Comparison of ENCODE assay signal across 8 mouse cellular contexts in genomic region chr1:177702481-177703146, GRCm38 (mm10). TPM values are rescaled to one million over a fixed set of nuclear protein-coding genes. Genes with fewer than 3 reads are reported as not detected.
DNase-seq lines count a peak whose midpoint lies in the region; ATAC-seq and TF ChIP-seq lines count a peak whose summit lies in the region.

No protein-coding gene starts in this region.

- H3K36me3 ChIP-seq in E14TG2a.4 (ENCODE audit: insufficient read depth, low read length), result no peaks in the 10 kb centered on the region
- H3K36me3 ChIP-seq in forebrain, embryonic 12.5 days (replicated peaks), result no peaks in the 10 kb centered on the region
- no peaks in the 10 kb centered on the region for H3K36me3 ChIP-seq in heart, postnatal 0 days (replicated peaks; ENCODE audit: control insufficient read depth, insufficient read depth, low read length)
- no peaks in the 10 kb centered on the region for H3K36me3 ChIP-seq in liver, postnatal 0 days (replicated peaks; ENCODE audit: insufficient read depth, low read length)
- H3K36me3 ChIP-seq in neural tube, embryonic 13.5 days, result no peaks in the 10 kb centered on the region

- TF ChIP-seq CTCF in E14TG2a.4 (conservative IDR thresholded peaks at IDR 0.05; ENCODE audit: low read length), result peak; percentile 59
- peak; percentile 67 for TF ChIP-seq CTCF in heart, postnatal 0 days (IDR thresholded peaks at IDR 0.05; ENCODE audit: low read depth)
- peak; percentile 75 for TF ChIP-seq CTCF in liver, postnatal 0 days (IDR thresholded peaks at IDR 0.05; ENCODE audit: low read depth)

- H3K4me3 ChIP-seq in E14TG2a.4 (replicated peaks; ENCODE audit: low read length), result peak overlapping the region; percentile 58
- H3K4me3 ChIP-seq in forebrain, embryonic 12.5 days (replicated peaks), result peak overlapping the region; percentile 40
- peak overlapping the region; percentile 54 for H3K4me3 ChIP-seq in heart, postnatal 0 days (ENCODE audit: low read depth, low read length)
- H3K4me3 ChIP-seq in liver, postnatal 0 days (ENCODE audit: low read depth, low read length), result peak overlapping the region; percentile 45
- peak overlapping the region; percentile 44 for H3K4me3 ChIP-seq in neural tube, embryonic 13.5 days

- DNase-seq in c-Kit-positive CD71-positive TER-119-positive erythroid progenitor cells, embryonic 14.5 days (ENCODE audit: low spot score), result peak; percentile 50
- peak; percentile 61 for DNase-seq in heart, postnatal 0 days (ENCODE audit: low spot score)
- DNase-seq in kidney, postnatal 36 days, result peak; percentile 60 to 83
- peak; percentile 76 for DNase-seq in liver, postnatal 0 days
- DNase-seq in telencephalon, adult 2 months (ENCODE audit: low read depth, low spot score), result peak; percentile 74

- no peak overlapping the region for H3K27ac ChIP-seq in forebrain, embryonic 12.5 days
- H3K27ac ChIP-seq in heart, postnatal 0 days (ENCODE audit: low read depth), result no peak overlapping the region
- H3K27ac ChIP-seq in liver, postnatal 0 days (ENCODE audit: low read depth), result no peak overlapping the region
- 0 out of 2 replicates have a peak overlapping the region, but pooled peaks have one; percentile 23 for H3K27ac ChIP-seq in neural tube, embryonic 13.5 days (replicated peaks)

- TF ChIP-seq EP300 in heart, postnatal 0 days (IDR thresholded peaks at IDR 0.05; ENCODE audit: low read depth), result no peak
- TF ChIP-seq EP300 in liver, postnatal 0 days (IDR thresholded peaks at IDR 0.05; ENCODE audit: low read depth), result no peak

- no peaks in the 10 kb centered on the region; the same call in 1 of the 2 replicates for H3K4me1 ChIP-seq in E14TG2a.4 (replicated peaks; ENCODE audit: low read depth, low read length)
- H3K4me1 ChIP-seq in forebrain, embryonic 12.5 days, result peaks cover 5% of the 10 kb centered on the region
- no peaks in the 10 kb centered on the region for H3K4me1 ChIP-seq in heart, postnatal 0 days (ENCODE audit: control insufficient read depth, insufficient read depth)
- no peaks in the 10 kb centered on the region; the same call in 1 of the 2 replicates for H3K4me1 ChIP-seq in liver, postnatal 0 days (ENCODE audit: insufficient read depth)
- H3K4me1 ChIP-seq in neural tube, embryonic 13.5 days (replicated peaks), result peaks cover 8% of the 10 kb centered on the region

- WGBS in forebrain, embryonic 12.5 days, result 1% methylated on average over 15 of the region's 15 CpGs
- WGBS in heart, postnatal 0 days, result under 1% methylated on average over 15 of the region's 15 CpGs
- WGBS in liver, postnatal 0 days (ENCODE audit: insufficient replicate concordance), result 3% methylated on average over 15 of the region's 15 CpGs
- under 1% methylated on average over 15 of the region's 15 CpGs for WGBS in neural tube, embryonic 13.5 days

- ATAC-seq in forebrain, embryonic 12.5 days (ENCODE audit: low FRiP score), result peak; percentile 76
- peak; percentile 73 for ATAC-seq in heart, postnatal 0 days (ENCODE audit: insufficient read depth, low read depth)
- peak; percentile 59; the same call in 1 of the 2 replicates for ATAC-seq in liver, postnatal 0 days
- ATAC-seq in neural tube, embryonic 13.5 days (ENCODE audit: low read depth), result peak; percentile 91

- H3K9ac ChIP-seq in forebrain, embryonic 12.5 days, result peak overlapping the region; percentile 56
- peak overlapping the region; percentile 44 for H3K9ac ChIP-seq in heart, postnatal 0 days (replicated peaks; ENCODE audit: low read depth, low read length)
- H3K9ac ChIP-seq in liver, postnatal 0 days (replicated peaks), result peak overlapping the region; percentile 39
- peak overlapping the region; percentile 67 for H3K9ac ChIP-seq in neural tube, embryonic 13.5 days

- no peaks in the 10 kb centered on the region for H3K9me3 ChIP-seq in E14TG2a.4 (ENCODE audit: low read length)
- no peaks in the 10 kb centered on the region for H3K9me3 ChIP-seq in forebrain, embryonic 12.5 days
- H3K9me3 ChIP-seq in heart, postnatal 0 days (replicated peaks; ENCODE audit: control insufficient read depth, low read length), result no peaks in the 10 kb centered on the region
- H3K9me3 ChIP-seq in liver, postnatal 0 days (ENCODE audit: low read length), result no peaks in the 10 kb centered on the region
- H3K9me3 ChIP-seq in neural tube, embryonic 13.5 days, result no peaks in the 10 kb centered on the region

- H3K4me2 ChIP-seq in forebrain, embryonic 12.5 days, result peak overlapping the region; percentile 80
- peak overlapping the region; percentile 94 for H3K4me2 ChIP-seq in heart, postnatal 0 days (ENCODE audit: low read depth, low read length)
- H3K4me2 ChIP-seq in liver, postnatal 0 days (ENCODE audit: low read depth, low read length), result peak overlapping the region; percentile 87
- H3K4me2 ChIP-seq in neural tube, embryonic 13.5 days, result peak overlapping the region; percentile 82

- peaks cover 30% of the 10 kb centered on the region for H3K27me3 ChIP-seq in E14TG2a.4 (ENCODE audit: insufficient read depth, low read length)
- peaks cover 12% of the 10 kb centered on the region; the same call in 1 of the 2 replicates for H3K27me3 ChIP-seq in forebrain, embryonic 12.5 days
- no peaks in the 10 kb centered on the region for H3K27me3 ChIP-seq in heart, postnatal 0 days (ENCODE audit: control insufficient read depth, insufficient read depth, low read length)
- H3K27me3 ChIP-seq in liver, postnatal 0 days (ENCODE audit: insufficient read depth, low read length), result no peaks in the 10 kb centered on the region
- H3K27me3 ChIP-seq in neural tube, embryonic 13.5 days, result no peaks in the 10 kb centered on the region

RNA-seq across cellular contexts. Expression of gene 1700016C15Rik, which starts 27.0 kb away (rescaled TPM):
- 0.27 TPM in 1 of 2 replicates, not detected in the other for polyA plus RNA-seq in forebrain, embryonic 12.5 days (2016; fragmentation: Nextera tagmentation; extraction: Ambion mirVana)
- not detected in 2 replicates for total RNA-seq in heart, postnatal 0 days (2014; rRNA removed; ENCODE audit: low replicate concordance)
- polyA plus RNA-seq in heart, postnatal 0 days (2015; fragmentation: Nextera tagmentation; extraction: Ambion mirVana), result not detected in 2 replicates
- polyA plus RNA-seq in liver, postnatal 0 days (2015; fragmentation: Nextera tagmentation; extraction: Ambion mirVana), result not detected in 2 replicates
- 0.41 TPM in 1 of 2 replicates, not detected in the other for polyA plus RNA-seq in neural tube, embryonic 13.5 days (2015; fragmentation: Nextera tagmentation; extraction: Ambion mirVana)
